ENCODE assay signal across 21 mouse cellular contexts in genomic region chr2:153003681-153004338, GRCm38 (mm10). TPM values are rescaled to one million over a fixed set of nuclear protein-coding genes. Genes with fewer than 3 reads are reported as not detected.
DNase-seq lines count a peak whose midpoint lies in the region; ATAC-seq and TF ChIP-seq lines count a peak whose summit lies in the region.
"Had no signal": no experiment of that assay in that cellular context is flagged by ENCODE, and none has a peak within 500 bp of the region (broad histone marks: within the 10 kb centered on the region; RNA-seq: fewer than 3 reads in every experiment).

No protein-coding gene starts in this region.

- no peak overlapping the region for H3K9ac ChIP-seq in midbrain, embryonic 16.5 days (ENCODE audit: low read depth, low read length)
- H3K9ac ChIP-seq in forebrain, embryonic 16.5 days (replicated peaks; ENCODE audit: low read depth, low read length) = no peak overlapping the region
- no peak overlapping the region for H3K9ac ChIP-seq in midbrain, postnatal 0 days (replicated peaks; ENCODE audit: low read length, poor library complexity, severe bottlenecking)
- H3K9ac ChIP-seq: embryonic facial prominence, embryonic 13.5 days; limb, embryonic 15.5 days; neural tube, embryonic 13.5 days had no signal

- no peaks in the 10 kb centered on the region for H3K27me3 ChIP-seq in midbrain, embryonic 10.5 days (ENCODE audit: low read depth, poor library complexity, severe bottlenecking)
- no peaks in the 10 kb centered on the region; the same call in 1 of the 2 replicates for H3K27me3 ChIP-seq in midbrain, embryonic 16.5 days (ENCODE audit: control insufficient read depth, insufficient read depth, low read depth, low read length)
- H3K27me3 ChIP-seq in forebrain, embryonic 10.5 days (ENCODE audit: poor library complexity, severe bottlenecking) = 0 out of 2 replicates have a peak, but pooled peaks cover 9% of the 10 kb centered on the region
- H3K27me3 ChIP-seq in forebrain, embryonic 16.5 days (replicated peaks; ENCODE audit: control insufficient read depth, insufficient read depth, low read length) = no peaks in the 10 kb centered on the region
- H3K27me3 ChIP-seq in midbrain, postnatal 0 days (ENCODE audit: insufficient read depth, low read length) = no peaks in the 10 kb centered on the region
- H3K27me3 ChIP-seq: embryonic facial prominence, embryonic 13.5 days; limb, embryonic 15.5 days; neural tube, embryonic 13.5 days had no signal

- peaks cover 10% of the 10 kb centered on the region for H3K4me1 ChIP-seq in midbrain, embryonic 10.5 days
- no peaks in the 10 kb centered on the region for H3K4me1 ChIP-seq in midbrain, embryonic 16.5 days (ENCODE audit: control insufficient read depth, insufficient read depth, low read length)
- peaks cover 11% of the 10 kb centered on the region for H3K4me1 ChIP-seq in forebrain, embryonic 10.5 days
- peaks cover 11% of the 10 kb centered on the region for H3K4me1 ChIP-seq in forebrain, embryonic 16.5 days (replicated peaks; ENCODE audit: control insufficient read depth, insufficient read depth, low read length)
- no peaks in the 10 kb centered on the region for H3K4me1 ChIP-seq in midbrain, postnatal 0 days (ENCODE audit: insufficient read depth, low read length)
- H3K4me1 ChIP-seq: embryonic facial prominence, embryonic 13.5 days; limb, embryonic 15.5 days had no signal

- no peak overlapping the region for H3K4me3 ChIP-seq in midbrain, embryonic 10.5 days
- H3K4me3 ChIP-seq in midbrain, embryonic 16.5 days (ENCODE audit: low read depth, low read length) = no peak overlapping the region
- H3K4me3 ChIP-seq in forebrain, embryonic 10.5 days = no peak overlapping the region
- no peak overlapping the region for H3K4me3 ChIP-seq in forebrain, embryonic 16.5 days (replicated peaks; ENCODE audit: low read length)
- no peak overlapping the region for H3K4me3 ChIP-seq in midbrain, postnatal 0 days (ENCODE audit: low read depth, low read length)
- H3K4me3 ChIP-seq: embryonic facial prominence, embryonic 13.5 days; limb, embryonic 15.5 days; neural tube, embryonic 13.5 days had no signal

- H3K27ac ChIP-seq in midbrain, embryonic 10.5 days (replicated peaks) = peak overlapping the region; percentile 68; the same call in 1 of the 2 replicates
- no peak overlapping the region for H3K27ac ChIP-seq in midbrain, embryonic 16.5 days (ENCODE audit: low read length)
- H3K27ac ChIP-seq in forebrain, embryonic 10.5 days = peak overlapping the region; percentile 69; the same call in 1 of the 2 replicates
- peak overlapping the region; percentile 47; the same call in 1 of the 2 replicates for H3K27ac ChIP-seq in forebrain, embryonic 16.5 days (ENCODE audit: low read length)
- no peak overlapping the region for H3K27ac ChIP-seq in midbrain, postnatal 0 days (ENCODE audit: low read depth, low read length)
- H3K27ac ChIP-seq: embryonic facial prominence, embryonic 13.5 days; limb, embryonic 15.5 days; macrophage; neural tube, embryonic 13.5 days; stomach, postnatal 0 days had no signal

- H3K9me3 ChIP-seq in midbrain, embryonic 10.5 days (replicated peaks) = no peaks in the 10 kb centered on the region
- H3K9me3 ChIP-seq in midbrain, embryonic 16.5 days (replicated peaks; ENCODE audit: control insufficient read depth, low read length, poor library complexity, severe bottlenecking) = no peaks in the 10 kb centered on the region
- no peaks in the 10 kb centered on the region for H3K9me3 ChIP-seq in forebrain, embryonic 10.5 days
- H3K9me3 ChIP-seq in forebrain, embryonic 16.5 days (ENCODE audit: control insufficient read depth, low read length) = no peaks in the 10 kb centered on the region
- no peaks in the 10 kb centered on the region for H3K9me3 ChIP-seq in midbrain, postnatal 0 days (ENCODE audit: low read length)
- H3K9me3 ChIP-seq: embryonic facial prominence, embryonic 13.5 days; limb, embryonic 15.5 days; neural tube, embryonic 13.5 days had no signal

- 71% methylated on average over 13 of the region's 13 CpGs for WGBS in midbrain, embryonic 10.5 days
- 23% methylated on average over 13 of the region's 13 CpGs for WGBS in midbrain, embryonic 16.5 days
- WGBS in forebrain, embryonic 10.5 days = 72% methylated on average over 13 of the region's 13 CpGs
- WGBS in forebrain, embryonic 16.5 days = 17% methylated on average over 13 of the region's 13 CpGs
- 29% methylated on average over 13 of the region's 13 CpGs for WGBS in midbrain, postnatal 0 days

- no peak for ATAC-seq in midbrain, embryonic 16.5 days
- ATAC-seq in forebrain, embryonic 16.5 days = peak; percentile 78
- no peak for ATAC-seq in midbrain, postnatal 0 days (ENCODE audit: low FRiP score)

- H3K36me3 ChIP-seq in midbrain, embryonic 10.5 days = peaks cover 24% of the 10 kb centered on the region
- peaks cover 3% of the 10 kb centered on the region for H3K36me3 ChIP-seq in midbrain, embryonic 16.5 days (ENCODE audit: control insufficient read depth, insufficient read depth, low read length)
- peaks cover 22% of the 10 kb centered on the region for H3K36me3 ChIP-seq in forebrain, embryonic 10.5 days (replicated peaks)
- peaks cover 10% of the 10 kb centered on the region for H3K36me3 ChIP-seq in forebrain, embryonic 16.5 days (ENCODE audit: control insufficient read depth, insufficient read depth)
- peaks cover 21% of the 10 kb centered on the region for H3K36me3 ChIP-seq in midbrain, postnatal 0 days (ENCODE audit: insufficient read depth, low read length)

- H3K4me2 ChIP-seq in midbrain, embryonic 16.5 days (ENCODE audit: low read length) = no peak overlapping the region
- 0 out of 2 replicates have a peak overlapping the region, but pooled peaks have one; percentile 17 for H3K4me2 ChIP-seq in forebrain, embryonic 16.5 days (ENCODE audit: low read length)
- no peak overlapping the region for H3K4me2 ChIP-seq in midbrain, postnatal 0 days (ENCODE audit: low read depth, low read length, poor library complexity, severe bottlenecking)
- H3K4me2 ChIP-seq: embryonic facial prominence, embryonic 13.5 days; limb, embryonic 15.5 days; neural tube, embryonic 13.5 days had no signal

- DNase-seq in midbrain, embryonic 10.5 days (ENCODE audit: low spot score) = no peak
- no peak for DNase-seq in forebrain, embryonic 10.5 days (ENCODE audit: extremely low spot score, low spot score)
- DNase-seq in midbrain, postnatal 0 days (ENCODE audit: low spot score) = peak; percentile 53
- no peak for DNase-seq in retina, postnatal 1 day
- DNase-seq in lung, postnatal 10 days = no peak
- DNase-seq: cerebellum, adult 11-12 months; gastrocnemius, postnatal 10 days; heart, postnatal 10 days; kidney, adult 8-10 months; kidney, postnatal 4 days; thymus, postnatal 25 days had no signal

- TF ChIP-seq CTCF in midbrain, postnatal 0 days (IDR thresholded peaks at IDR 0.05) = no peak

RNA-seq across cellular contexts. Expression of gene Pdrg1, which starts 11.4 kb away (rescaled TPM):
- polyA plus RNA-seq in midbrain, embryonic 10.5 days (2016; fragmentation: Nextera tagmentation; extraction: Ambion mirVana) = 108 and 111 TPM in 2 replicates
- polyA plus RNA-seq in midbrain, embryonic 16.5 days (2015; fragmentation: Nextera tagmentation; extraction: Ambion mirVana) = 236 and 259 TPM in 2 replicates
- polyA plus RNA-seq in forebrain, embryonic 10.5 days (2016; fragmentation: Nextera tagmentation; extraction: Ambion mirVana) = 88.5 and 90.8 TPM in 2 replicates
- polyA plus RNA-seq in forebrain, embryonic 16.5 days (2015; fragmentation: Nextera tagmentation; extraction: Ambion mirVana) = 187 and 204 TPM in 2 replicates
- total RNA-seq in midbrain, postnatal 0 days (2014; rRNA removed) = 54.5 and 60.7 TPM in 2 replicates
- polyA plus RNA-seq in midbrain, postnatal 0 days (2015; fragmentation: Nextera tagmentation; extraction: Ambion mirVana) = 240 and 249 TPM in 2 replicates

RNA-seq across cellular contexts. Expression of gene Xkr7, which starts 27.8 kb away (rescaled TPM):
- polyA plus RNA-seq in midbrain, embryonic 10.5 days (2016; fragmentation: Nextera tagmentation; extraction: Ambion mirVana) = 0.21 and 0.68 TPM in 2 replicates
- 1.6 and 1.9 TPM in 2 replicates for polyA plus RNA-seq in midbrain, embryonic 16.5 days (2015; fragmentation: Nextera tagmentation; extraction: Ambion mirVana)
- polyA plus RNA-seq in forebrain, embryonic 10.5 days (2016; fragmentation: Nextera tagmentation; extraction: Ambion mirVana) = 0.14 and 0.20 TPM in 2 replicates
- 1.6 and 2.0 TPM in 2 replicates for polyA plus RNA-seq in forebrain, embryonic 16.5 days (2015; fragmentation: Nextera tagmentation; extraction: Ambion mirVana)
- 34.0 and 35.5 TPM in 2 replicates for total RNA-seq in midbrain, postnatal 0 days (2014; rRNA removed)
- polyA plus RNA-seq in midbrain, postnatal 0 days (2015; fragmentation: Nextera tagmentation; extraction: Ambion mirVana) = 1.1 and 1.4 TPM in 2 replicates
- total RNA-seq: heart, postnatal 10 days had no signal
- polyA plus RNA-seq: CD4-positive, CD25-positive, alpha-beta regulatory T cell, adult 4 months; embryonic facial prominence, embryonic 13.5 days; G1E; limb, embryonic 15.5 days; liver, embryonic 16.5 days; macrophage; stomach, postnatal 0 days had no signal

RNA-seq across cellular contexts. Expression of gene Ttll9, which starts 41.5 kb away (rescaled TPM):
- polyA plus RNA-seq in midbrain, embryonic 10.5 days (2016; fragmentation: Nextera tagmentation; extraction: Ambion mirVana) = 1.3 and 1.4 TPM in 2 replicates
- polyA plus RNA-seq in midbrain, embryonic 16.5 days (2015; fragmentation: Nextera tagmentation; extraction: Ambion mirVana) = 6.8 and 9.2 TPM in 2 replicates
- 1.3 and 1.6 TPM in 2 replicates for polyA plus RNA-seq in forebrain, embryonic 10.5 days (2016; fragmentation: Nextera tagmentation; extraction: Ambion mirVana)
- polyA plus RNA-seq in forebrain, embryonic 16.5 days (2015; fragmentation: Nextera tagmentation; extraction: Ambion mirVana) = 2.1 and 3.5 TPM in 2 replicates
- 4.9 and 7.8 TPM in 2 replicates for total RNA-seq in midbrain, postnatal 0 days (2014; rRNA removed)
- polyA plus RNA-seq in midbrain, postnatal 0 days (2015; fragmentation: Nextera tagmentation; extraction: Ambion mirVana) = 7.6 and 7.9 TPM in 2 replicates
- total RNA-seq: G1E; gastrocnemius, postnatal 10 days; heart, postnatal 10 days had no signal
- polyA plus RNA-seq: G1E; macrophage; stomach, postnatal 0 days had no signal

RNA-seq across cellular contexts. Expression of gene Dusp15, which starts 52.3 kb away (rescaled TPM):
- 0.60 and 1.3 TPM in 2 replicates for polyA plus RNA-seq in midbrain, embryonic 10.5 days (2016; fragmentation: Nextera tagmentation; extraction: Ambion mirVana)
- 10.6 and 13.7 TPM in 2 replicates for polyA plus RNA-seq in midbrain, embryonic 16.5 days (2015; fragmentation: Nextera tagmentation; extraction: Ambion mirVana)
- polyA plus RNA-seq in forebrain, embryonic 10.5 days (2016; fragmentation: Nextera tagmentation; extraction: Ambion mirVana) = 0.42 and 0.95 TPM in 2 replicates
- 6.0 and 8.6 TPM in 2 replicates for polyA plus RNA-seq in forebrain, embryonic 16.5 days (2015; fragmentation: Nextera tagmentation; extraction: Ambion mirVana)
- 44.9 and 47.1 TPM in 2 replicates for total RNA-seq in midbrain, postnatal 0 days (2014; rRNA removed)
- polyA plus RNA-seq in midbrain, postnatal 0 days (2015; fragmentation: Nextera tagmentation; extraction: Ambion mirVana) = 24.6 and 25.2 TPM in 2 replicates
- polyA plus RNA-seq: G1E; liver, embryonic 16.5 days; macrophage had no signal

Comparison
In these comparisons a context has a peak if more than half of its experiments do, and no peak if none do; other contexts are left out.
1. H3K27ac ChIP-seq: peak in midbrain, embryonic 10.5 days (single experiment), forebrain, embryonic 10.5 days (single experiment) and forebrain, embryonic 16.5 days (single experiment); none in midbrain, embryonic 16.5 days (single experiment) and midbrain, postnatal 0 days (single experiment).